Mouse (Mus musculus) cerebellum, adult 11-12 months (tissue): ENCODE data around the gene Ankrd13a.
A peak's percentile ranks its signal among the peaks of the same experiment; 100 is the strongest.

Experiments
- DNase-seq: peaks from one replicate; pipeline ENCODE4 v3.0.0; 2022

Gene Ankrd13a

DNA sequence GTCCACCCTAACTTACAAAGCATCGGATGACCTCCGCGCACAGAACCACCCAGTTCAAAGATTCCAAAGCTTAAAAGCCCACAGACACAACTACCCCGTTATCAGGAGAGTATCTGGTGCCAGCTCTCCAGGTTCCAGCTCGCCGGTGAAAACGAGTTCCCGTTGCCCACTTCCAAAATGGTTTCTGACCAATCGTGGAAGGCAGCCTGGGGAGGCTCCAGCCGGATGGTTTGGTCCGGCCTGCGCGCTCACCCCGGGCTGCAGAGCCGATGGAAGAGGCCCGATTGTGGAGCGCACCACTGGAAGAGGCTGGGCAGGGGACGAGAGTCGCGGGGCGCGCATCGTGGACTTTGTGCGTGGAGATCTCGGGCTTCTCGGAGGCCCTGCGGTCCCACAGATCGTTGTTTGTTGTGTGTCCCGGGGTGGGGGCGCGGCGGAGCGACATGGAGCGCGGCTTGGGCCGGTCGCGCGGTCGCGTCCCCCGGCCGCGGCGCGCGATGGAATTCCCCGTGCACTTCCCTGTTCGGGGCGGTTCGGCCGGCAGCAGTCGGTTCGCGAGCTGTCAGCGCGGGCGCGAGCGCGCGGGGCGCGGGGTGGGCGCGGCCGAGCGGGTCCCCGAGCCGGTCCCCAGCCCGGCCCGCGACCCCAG is at the start of gene Ankrd13a:
Gene Ankrd13a (plus strand): TSS at position 275 of the 649 bp plus-strand sequence.
- DNase-seq: peak; percentile 91

DNA sequence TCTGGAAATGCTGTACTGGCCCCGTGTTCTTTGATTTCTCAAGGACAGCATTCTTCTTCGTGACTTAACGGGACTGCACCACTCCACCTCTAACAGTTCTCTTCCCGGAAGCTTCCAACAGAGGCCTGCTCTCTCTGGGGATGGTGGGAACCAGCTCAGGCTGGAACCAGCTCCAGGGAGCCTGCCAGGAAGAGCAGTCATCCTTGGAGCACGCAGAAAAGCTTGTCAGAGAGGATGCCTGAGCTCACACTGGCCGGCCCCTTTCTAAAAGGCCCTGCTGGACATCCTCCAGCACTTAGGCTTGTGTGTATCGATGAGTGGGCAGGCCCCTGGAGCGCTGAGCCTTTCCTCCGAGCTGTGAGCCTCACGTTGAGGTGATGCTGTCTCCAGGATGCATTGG is 46.3 kb upstream of the Ankrd13a start:
- DNase-seq: no peak

DNA sequence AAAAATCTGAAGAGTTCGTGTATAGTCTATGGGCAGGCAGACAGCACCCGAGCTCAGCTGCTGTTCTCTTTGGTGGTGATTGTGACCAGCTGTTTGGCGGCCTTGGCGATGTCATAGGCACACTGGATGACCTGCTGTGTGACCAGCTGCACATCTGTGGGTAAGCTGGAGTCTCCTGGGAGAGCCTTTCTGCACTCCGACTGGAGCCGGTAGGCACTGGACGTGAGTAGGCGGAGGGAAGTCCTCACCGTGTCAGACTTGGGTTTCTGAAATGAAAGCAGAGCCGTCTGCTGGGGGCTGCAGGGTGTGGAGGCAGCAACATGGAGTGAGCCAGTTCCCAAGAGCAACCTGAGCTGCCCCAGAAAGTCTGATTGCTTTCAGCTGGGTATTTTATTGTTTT is 44.3 kb upstream of the Ankrd13a start:
- no peak for DNase-seq

DNA sequence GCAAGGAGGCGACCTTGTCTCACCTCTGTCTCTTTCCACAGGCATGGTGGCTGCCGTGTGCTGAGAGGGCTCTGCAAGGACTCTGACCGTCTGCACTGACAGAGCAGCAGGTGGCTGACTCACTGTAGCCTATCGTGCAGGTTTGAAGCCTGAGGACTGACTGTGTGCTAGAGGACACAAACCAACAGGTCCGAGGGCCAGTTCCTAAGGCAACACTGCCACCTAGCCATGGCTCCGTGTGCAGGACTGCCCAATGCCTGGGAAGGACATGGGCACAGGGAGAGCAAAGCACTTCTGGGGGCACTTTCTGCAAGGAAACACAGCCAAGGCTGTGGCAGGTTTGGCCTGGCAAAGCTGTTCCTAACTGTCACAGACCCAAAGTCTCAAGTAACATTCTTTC is 43.0 kb upstream of the Ankrd13a start:
- no peak for DNase-seq

DNA sequence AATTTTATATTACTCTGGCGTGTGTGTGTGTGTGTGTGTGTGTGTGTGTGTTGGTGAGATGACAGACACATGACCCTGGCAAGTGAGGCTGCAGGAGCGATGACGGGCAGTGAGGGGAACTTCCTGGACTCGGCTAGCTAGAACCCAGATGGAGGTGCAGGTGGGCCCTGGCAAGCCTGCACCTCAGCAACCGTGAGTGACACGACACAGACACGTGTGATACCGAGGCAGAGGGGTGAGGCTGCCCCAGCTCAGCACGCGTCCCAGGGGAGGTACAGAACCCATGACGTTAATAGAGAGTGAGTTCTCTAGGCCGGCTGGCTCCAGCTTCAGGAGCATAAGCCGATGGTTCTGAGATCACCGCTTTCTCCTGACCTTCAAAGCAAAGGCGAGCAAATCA is 42.5 kb upstream of the Ankrd13a start:
- no peak for DNase-seq

DNA sequence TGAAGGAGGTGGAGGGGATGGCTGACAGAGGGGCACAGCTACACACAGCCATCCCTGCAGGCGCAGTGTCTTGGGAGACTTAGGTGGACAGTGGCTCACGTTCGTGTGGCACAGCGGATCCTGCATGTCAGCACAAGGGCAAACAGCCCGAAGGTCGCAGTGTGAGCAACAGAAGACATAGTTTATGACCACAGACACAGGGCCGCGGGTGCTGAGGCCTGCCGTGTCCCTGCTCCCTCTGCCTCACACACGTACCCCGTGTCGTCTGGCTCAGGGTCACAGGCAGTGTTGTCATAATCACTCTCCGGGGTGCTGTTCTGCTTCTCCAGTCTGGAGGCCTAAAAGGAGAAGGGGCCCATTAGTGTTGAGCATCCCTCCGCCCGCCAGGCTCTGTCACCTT is 40.9 kb upstream of the Ankrd13a start:
- DNase-seq: no peak

DNA sequence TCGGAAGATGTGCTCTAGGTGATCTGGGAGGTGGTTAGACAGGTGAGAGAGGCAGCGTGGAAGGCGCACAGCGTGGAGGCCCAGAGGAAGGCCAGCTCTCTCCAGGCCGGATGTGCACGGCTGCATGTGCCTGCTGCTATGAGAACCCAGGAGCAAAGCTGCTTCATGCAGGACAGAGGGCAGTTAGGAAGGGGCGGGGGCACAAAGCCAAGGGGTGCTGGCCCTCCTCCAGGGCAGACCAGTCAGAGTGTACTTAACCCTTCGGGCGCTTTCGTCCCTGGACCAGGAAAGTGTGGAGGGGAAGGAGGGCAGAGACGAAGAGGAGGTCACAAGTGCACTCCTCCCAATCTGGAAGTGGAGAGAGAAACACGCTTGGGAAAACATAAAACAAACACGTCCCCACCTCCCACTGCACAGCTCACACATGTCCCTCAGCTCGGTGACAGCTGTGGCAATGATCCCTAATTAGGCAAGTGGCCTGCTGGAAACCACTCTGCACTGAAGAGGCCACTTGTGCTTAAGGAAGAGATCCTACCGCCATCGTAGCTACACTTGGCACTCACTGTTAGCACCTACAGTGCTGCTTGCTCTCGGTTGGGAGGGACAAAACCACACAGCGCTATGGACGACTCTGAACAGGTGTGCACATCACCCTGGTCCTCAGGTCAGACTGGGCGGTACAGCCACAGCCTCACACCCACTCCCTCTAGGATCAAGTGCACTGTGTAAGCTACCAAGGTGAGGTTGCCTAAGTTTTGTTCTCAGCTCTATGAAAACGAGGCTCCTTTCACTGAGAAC is 37.2 kb upstream of the Ankrd13a start:
- peak; percentile 67 for DNase-seq

DNA sequence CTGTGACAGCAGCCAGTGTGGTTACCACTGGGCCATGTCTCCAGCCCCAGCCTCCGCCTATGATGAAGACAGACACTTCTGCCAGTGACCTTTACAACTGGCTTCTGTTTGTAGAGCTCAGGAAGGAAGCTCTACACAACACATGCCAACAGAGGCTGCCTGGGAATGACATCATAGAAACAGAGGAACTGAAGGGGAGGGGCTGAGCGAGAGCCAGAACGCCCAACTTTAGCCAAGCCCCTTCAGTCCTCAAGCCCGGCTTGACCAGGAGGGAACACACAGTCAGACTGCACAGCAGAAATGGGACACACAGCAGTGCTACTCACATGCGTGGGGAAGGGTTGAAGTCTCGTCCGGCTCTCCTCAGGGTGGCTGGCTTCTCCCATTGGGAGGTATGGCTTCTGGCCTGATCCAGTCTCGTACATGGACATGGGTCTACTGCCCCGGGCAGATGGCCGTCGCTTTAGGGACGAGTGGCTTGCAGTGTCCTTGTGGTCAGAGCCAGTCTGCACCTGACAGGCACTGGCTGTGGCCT is 35.7 kb upstream of the Ankrd13a start:
- peak; percentile 73 for DNase-seq

DNA sequence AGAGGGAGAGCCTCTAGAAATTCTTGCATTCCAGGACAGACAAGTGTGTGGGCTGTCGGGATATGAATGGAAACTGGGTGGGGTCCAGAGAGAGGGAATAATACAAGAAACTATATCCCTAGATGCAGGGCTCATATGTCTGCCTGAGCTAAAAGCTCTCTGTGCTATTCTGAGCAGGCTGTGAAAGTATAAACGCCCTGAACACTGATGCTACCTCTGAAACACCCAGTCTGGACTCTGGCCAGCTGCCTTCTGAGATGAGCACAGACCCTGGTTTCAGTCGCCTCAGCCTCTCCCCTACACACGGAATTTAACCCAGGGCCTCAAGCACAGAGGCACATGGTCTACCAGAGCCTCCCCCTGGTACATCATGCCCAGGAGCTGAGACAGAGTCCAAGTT is 33.9 kb upstream of the Ankrd13a start:
- DNase-seq: no peak

DNA sequence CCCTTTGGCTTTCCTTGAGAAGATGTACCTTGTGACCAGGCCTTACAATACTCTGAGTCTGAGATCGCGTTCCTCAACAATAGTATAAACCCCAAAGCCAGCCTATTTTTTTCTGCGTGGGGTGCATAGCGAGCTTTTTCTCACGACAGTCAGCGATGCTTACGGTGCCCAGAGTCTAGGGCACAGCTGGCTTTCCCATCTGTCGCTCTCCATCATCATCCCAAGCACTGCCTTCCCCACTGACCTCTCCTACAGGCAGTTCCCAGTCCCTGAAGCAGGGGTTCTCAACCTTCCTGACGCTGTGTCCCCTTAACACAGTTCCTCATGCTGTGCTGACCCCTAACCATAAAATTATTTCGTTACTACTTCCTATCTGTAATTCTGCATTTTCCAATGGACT is 31.9 kb upstream of the Ankrd13a start:
- no peak for DNase-seq

DNA sequence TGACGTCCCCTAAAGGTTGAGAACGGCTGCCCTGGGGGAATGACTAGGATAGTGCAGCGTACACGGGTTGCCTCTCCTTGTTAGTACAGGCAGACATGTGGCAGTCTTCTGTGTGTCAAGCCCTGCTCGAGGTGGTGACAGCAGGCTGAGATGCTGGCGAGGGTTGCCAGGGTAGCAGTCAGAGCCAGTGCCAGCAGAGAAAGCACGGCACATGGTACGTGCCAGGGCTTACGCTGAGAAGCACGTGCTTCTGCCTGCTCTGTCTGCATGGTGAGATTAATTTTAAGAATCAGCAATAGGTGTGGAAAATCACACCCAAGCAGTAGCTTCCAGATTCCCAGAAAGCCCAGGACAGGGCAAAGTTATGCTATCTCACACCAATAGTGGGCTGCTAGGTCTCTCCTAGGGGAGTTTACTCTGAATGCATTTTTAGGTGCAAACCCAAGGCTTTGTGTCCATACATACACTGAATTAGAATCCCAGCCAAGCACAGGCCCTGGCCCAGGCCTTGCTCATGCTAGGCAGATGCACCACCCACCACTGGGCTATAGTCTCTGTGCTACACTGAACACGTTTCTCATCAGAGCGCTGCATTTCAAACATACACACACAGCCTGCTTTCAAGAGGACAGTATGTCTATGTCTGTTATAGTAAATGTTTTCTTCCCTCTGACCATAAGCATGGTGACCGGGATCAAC is 31.3 kb upstream of the Ankrd13a start:
- DNase-seq: peak; percentile 85

DNA sequence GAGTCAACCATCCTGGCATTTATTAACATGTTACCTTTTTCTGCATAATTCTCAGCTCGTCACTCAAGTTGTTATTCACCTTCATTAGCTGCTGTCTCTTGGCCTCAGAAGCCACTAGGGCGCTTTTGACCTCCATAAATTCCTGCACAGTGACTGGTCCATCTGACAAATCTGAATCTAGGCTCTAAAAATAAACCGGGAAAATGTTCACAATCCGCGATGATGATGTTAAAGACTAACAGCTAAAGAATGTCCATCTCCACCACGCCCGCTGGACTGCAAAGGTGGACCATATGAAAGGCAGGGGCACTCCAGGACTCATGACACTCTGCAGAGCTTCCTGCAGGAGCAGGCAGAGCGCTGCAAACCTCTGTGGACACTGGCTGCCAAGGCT is 30.8 kb upstream of the Ankrd13a start:
- DNase-seq: no peak

DNA sequence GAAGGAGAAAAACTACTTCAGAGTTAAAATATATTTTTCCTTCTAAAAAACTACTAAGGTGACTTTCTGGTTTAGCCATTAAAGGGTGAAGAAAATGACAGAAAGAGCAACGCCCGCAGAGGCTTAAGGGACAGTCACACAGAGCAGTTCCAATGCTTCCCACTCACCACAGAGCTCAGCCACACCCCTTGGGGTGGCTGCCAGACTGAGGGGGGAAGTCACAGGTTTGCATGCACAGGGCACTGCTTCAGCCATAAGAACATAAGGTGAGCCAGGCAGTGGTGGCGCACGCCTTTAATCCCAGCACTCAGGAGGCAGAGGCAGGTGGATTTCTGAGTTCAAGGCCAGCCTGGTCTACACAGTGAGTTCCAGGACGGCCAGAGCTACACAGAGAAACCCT is 28.9 kb upstream of the Ankrd13a start:
- peak; percentile 68 for DNase-seq

DNA sequence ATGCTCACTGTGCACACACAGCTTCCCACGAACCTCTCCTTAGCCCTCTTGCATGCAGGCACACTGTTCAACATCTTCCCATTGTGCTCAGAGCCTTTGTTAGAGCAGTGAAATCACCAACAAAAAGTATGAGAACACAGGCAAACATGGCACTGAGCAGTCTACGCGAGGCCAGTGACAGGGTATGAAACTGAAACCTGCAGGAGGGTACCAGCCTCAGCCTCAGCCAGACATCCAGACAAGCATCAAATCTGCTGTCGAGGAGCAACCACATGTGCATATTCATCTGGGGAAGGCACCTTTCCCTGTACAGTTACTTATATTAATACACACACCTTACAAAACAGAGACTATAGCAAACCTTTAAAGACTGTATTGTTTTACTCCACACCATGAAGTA is 27.6 kb upstream of the Ankrd13a start:
- DNase-seq: no peak

DNA sequence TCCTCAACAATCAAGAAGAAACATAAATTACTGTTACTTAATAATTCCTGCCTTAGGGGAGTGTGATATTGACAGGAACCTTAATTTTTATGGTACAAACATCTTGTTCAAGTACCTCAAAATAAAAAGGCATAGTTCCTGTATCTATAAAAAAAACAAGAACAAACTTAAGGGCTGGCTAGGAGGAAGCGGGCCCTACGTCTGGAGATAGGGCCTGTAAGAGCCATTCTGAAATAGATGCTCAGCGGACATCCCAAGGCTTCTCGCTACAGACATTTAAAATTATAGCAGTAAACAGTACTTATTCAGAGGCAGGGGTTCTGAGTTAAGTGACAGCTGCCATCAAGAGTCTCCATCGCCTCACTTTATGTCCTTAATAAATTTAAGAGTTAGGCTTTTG is 27.0 kb upstream of the Ankrd13a start:
- no peak for DNase-seq

DNA sequence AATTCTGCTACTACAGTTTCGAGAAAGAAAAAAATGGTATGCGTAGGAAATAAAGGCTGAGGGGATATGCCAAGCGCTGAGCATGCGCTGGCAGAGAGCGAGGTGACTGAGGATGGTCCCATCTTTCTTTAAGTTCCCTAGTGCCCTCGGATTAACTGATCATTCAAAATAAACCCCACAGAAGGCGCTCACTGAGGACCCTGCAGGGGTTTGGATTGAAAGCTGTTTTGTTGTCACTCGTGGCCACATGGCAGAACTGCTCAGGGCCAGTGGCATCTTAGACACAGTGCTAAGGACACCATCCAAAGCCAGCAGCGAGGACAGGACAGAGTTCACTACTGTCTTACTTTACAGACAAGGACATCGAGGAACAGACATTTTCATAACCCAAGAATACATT is 24.2 kb upstream of the Ankrd13a start:
- no peak for DNase-seq

DNA sequence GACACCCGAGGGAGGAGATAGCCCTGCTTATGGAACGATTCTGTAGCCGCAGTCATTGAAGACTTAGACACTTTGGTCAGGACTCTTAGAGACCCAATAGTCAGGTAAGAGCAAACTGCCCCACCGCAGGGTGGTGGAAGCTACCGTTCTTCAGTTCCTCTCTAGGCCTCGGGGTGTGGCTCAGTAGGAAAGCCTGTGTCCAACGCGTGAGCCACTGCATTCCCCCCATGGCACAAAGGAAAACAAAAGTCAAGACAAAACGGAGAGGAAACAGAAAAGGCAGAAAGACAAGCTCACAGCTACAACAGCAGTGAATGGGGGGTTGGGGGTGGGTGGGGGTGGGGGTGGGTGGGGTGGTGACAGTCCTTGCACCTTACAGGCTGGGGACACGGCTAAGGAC is 22.1 kb upstream of the Ankrd13a start:
- no peak for DNase-seq

DNA sequence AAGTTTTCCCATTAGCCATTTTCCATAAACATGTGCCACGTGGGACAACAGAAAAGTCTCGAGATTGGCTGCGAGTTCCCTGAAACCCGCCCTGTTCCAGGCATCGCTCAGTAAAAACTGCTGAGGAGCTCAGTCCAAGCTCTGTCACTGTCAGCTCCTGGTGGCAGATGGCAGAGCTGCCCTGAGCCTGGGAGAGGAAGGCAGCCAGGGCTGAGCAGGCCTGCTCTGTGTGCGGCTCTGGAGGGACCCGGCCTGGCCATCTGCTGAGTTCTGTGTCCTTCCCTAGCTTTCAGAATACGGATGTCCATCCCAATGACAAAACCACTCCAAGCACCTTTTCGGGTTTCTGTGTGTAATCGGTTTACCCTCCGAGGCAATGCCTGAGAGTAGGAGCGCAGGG is 21.1 kb upstream of the Ankrd13a start:
- peak; percentile 97 for DNase-seq

DNA sequence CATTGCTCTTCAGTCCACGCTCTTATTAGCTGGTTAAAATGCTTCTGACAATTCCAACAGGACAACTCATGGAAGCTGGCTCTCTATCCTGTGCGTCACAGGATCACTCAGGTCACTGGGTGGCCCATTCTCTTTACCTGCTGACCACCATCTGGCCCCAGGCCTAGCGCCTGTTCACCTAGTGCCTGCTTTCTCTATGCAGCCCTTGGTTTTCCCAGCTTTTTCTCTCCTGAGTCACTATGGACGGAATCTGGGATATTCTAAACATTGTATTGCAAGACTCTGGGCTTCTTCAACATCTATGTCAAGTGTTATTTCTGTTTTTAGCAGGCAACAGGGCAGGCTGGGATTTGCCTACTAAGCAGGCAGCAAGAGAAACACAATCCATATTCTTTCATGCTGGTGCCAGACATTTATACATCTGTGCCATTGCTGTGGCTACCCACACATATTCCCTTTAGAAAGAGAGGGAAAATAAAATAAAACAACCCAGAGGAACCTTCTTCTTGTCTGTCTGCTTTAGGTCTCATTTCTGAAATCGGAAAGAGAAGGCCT is 14.9 kb upstream of the Ankrd13a start:
- no peak for DNase-seq

DNA sequence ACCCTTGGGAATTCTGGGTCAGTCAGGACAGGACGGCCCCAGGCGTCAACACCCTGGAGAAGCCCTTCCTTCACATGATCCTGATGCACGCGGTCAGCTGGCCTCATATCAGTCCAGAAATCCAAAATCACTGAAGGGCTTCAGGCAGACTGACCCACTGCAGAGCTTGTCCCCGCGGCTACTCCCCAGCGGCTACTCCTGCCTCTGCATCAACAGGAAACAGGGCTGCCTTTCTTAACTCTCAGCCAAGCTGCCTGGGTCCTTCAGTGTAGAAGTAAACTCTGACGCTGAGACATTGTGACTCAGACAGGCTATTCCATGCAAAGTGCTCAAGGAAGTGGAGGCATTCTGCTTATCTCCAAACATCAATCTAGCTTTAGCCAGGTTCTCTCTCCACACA is 12.5 kb upstream of the Ankrd13a start:
- DNase-seq: no peak

DNA sequence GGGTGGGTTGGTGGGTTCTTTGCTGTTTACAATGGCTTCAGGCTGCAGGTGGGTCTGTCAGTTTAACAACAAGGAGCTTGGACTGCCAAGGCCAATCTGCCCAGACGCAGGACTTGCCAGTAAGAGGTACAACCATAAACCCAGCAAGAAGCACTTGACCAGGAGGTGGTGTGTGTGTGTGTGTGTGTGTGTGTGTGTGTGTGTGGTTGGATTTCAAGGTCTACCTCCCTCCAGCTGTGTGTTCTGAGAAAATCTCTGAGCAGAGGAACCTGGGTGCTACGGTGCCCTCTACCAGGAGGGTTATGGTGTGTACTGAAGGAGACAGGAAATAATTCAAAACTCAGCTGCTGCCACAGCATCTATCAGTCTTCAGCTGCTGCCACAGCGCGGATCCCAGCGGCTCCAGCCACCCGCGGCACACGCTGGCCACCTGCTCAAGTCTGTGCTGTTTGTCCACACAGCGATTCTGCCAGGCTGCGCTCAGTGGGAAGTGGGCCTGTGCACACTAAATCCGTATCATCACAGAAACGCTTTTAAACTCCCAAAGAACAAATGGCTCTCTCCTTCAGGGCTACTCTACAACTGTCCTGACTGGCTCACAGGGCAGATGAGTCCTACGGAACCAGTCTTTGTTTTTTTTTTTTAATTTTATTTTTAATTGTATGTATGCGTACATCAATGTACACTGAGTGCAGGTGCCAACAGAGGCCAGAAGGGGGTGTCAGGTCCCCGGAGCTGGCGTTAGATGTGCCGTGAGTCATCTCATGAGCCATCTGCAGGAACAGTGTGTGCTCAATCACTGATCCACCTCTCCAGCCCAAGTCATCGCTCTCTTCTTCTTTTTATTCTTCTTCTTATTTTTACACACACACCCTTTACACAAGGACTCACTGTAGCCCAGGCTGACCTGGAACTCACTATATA is 9.4 kb upstream of the Ankrd13a start:
- DNase-seq: peak; percentile 87

DNA sequence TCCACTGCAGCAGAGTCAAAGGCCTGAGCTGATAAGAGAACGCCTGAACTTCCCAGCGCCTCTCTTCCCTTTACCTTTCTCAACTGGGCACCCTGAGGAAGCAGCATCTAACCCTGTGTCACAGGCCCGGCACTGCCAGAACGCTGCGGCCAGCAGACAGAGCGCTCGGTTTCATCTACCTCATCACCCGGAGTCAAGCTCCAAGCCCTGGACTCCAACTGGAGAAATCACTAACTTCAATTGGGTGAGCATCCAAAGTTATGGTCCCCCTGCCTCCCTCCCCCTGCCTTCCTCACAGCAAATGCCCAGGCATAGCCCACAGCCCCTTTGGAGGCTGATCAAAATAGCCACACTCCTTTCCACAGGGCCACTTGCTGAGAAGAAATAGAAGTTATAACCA is 7.8 kb upstream of the Ankrd13a start:
- DNase-seq: peak; percentile 57
